Mouse (Mus musculus): ENCODE data around the gene Hdac10.

Hdac10 gene

GRCm38 (mm10) chr15:89075478-89076147 is 52.9 kb downstream of the Hdac10 start:
- DNase-seq (ENCODE audit: low spot score in 2 of 2), result peak; percentile 63 to 75

GRCm38 (mm10) chr15:89074613-89075477 is 53.7 kb downstream of the Hdac10 start, which contains the start of gene Trabd:
Gene Trabd (plus strand): TSS chr15:89075124.
- no peak for DNase-seq (ENCODE audit: low spot score in 2 of 2)

GRCm38 (mm10) chr15:89073993-89074603 is 54.4 kb downstream of the Hdac10 start:
- DNase-seq (ENCODE audit: low spot score in 2 of 2), result no peak
